Mouse (Mus musculus) thymus, adult 2 months (tissue): ENCODE measurements at regions not wholly inside any gene's neighbourhood (a gene's known extent, or its start where the extent isn't known, plus 50 kb on each side); places are given as distances from the start of the nearest gene placed in this dataset.

ENCODE experiments used
- CTCF ChIP-seq: fragments of 200-500 bp; IDR thresholded peaks from 2 replicates; pipeline ENCODE4 v1.5.1; 2012; ENCODE audit warnings: mild to moderate bottlenecking, control low read depth, low read length, moderate library complexity, borderline replicate concordance; ENCODE audit not compliant: control insufficient read depth, poor library complexity, insufficient read depth; ENCODE audit errors: extremely low read depth
- POLR2A ChIP-seq: fragments of 200-500 bp; IDR thresholded peaks from 2 replicates; pipeline ENCODE4 v1.6.1; 2012; ENCODE audit warnings: mild to moderate bottlenecking, low read length, control low read depth, moderate library complexity; ENCODE audit not compliant: control insufficient read depth, poor library complexity, insufficient read depth; ENCODE audit errors: extremely low read depth

DNA sequence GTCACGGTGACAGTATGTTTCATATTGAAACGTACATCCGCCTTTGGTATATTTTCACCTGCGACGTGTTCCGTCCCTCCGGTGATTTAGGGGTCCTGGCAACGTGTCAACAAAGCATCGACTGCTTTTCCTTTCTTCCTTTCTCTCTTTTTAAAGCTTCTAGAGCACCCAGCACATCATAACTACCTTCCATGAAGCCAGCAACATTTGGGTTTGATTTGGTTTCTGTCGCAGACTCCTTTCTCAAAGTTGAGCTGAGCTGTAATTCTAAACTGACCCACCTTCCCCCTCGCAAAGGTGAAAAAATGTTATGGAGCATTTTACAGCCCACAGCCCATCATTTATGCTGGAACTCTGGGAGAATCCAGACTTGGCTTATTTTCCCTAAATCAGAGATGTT lies 1605.4 kb upstream of the Gulo start:
- no peak for TF ChIP-seq CTCF
- no peak for TF ChIP-seq POLR2A
